Mouse (Mus musculus) CH12.LX (cell line): ENCODE results near the gene Arl8a. TPM values are rescaled to one million over a fixed set of nuclear protein-coding genes. Genes with fewer than 3 reads are reported as not detected.

Source experiments
- DNase-seq: peaks from one replicate; pipeline ENCODE4 v3.0.0-alpha.2; 2013; ENCODE audit errors: extremely low read depth
- H3K27ac ChIP-seq: 2 replicates; pipeline ENCODE4 v1.5.1; 2012; ENCODE audit warnings: low read depth, mild to moderate bottlenecking, control low read depth, moderate library complexity; ENCODE audit not compliant: insufficient read depth
- H3K27me3 ChIP-seq: replicated peaks from 2 replicates; pipeline ENCODE3; 2012; ENCODE audit warnings: inconsistent platforms
- H3K36me3 ChIP-seq, 2 experiments: replicated peaks in 1 of 2; 2 replicates each; pipeline versions ENCODE3 to v1.6.1; 2012; ENCODE audit warnings: inconsistent platforms in 1 of 2, low read length in 1 of 2, mild to moderate bottlenecking in 1 of 2, mixed read lengths in 1 of 2, moderate library complexity in 1 of 2; ENCODE audit not compliant: control insufficient read depth in 1 of 2, insufficient read depth in 1 of 2
- H3K4me1 ChIP-seq, 2 experiments: 2 replicates each; pipeline ENCODE4 v1.6.1; 2012; ENCODE audit warnings: inconsistent platforms in 1 of 2, moderate library complexity in 1 of 2; ENCODE audit not compliant: insufficient read depth in 2 of 2, control insufficient read depth in 1 of 2
- H3K4me2 ChIP-seq: 2 replicates; pipeline ENCODE4 v1.6.1; 2012; ENCODE audit warnings: low read depth, mild to moderate bottlenecking, control low read depth; ENCODE audit not compliant: poor library complexity, insufficient read depth, severe bottlenecking
- H3K4me3 ChIP-seq, 3 experiments: fragments of 150-350 bp in 1 of 3; sonication (generic) in 1 of 3; replicated peaks in 1 of 3; 2 replicates each; pipeline versions ENCODE3 to v1.5.1; 2011 to 2012; ENCODE audit warnings: low read depth in 2 of 3, low read length in 2 of 3, mild to moderate bottlenecking in 2 of 3, moderate library complexity in 2 of 3, control low read depth in 1 of 3, improper control_type of control experiment in 1 of 3, inconsistent platforms in 1 of 3, mixed read lengths in 1 of 3; ENCODE audit not compliant: poor library complexity in 1 of 3
- H3K79me2 ChIP-seq: replicated peaks from 2 replicates; pipeline ENCODE4 v1.6.1; 2012; ENCODE audit warnings: mild to moderate bottlenecking, moderate library complexity; ENCODE audit not compliant: control insufficient read depth, poor library complexity, insufficient read depth, severe bottlenecking; ENCODE audit errors: extremely low read depth
- H3K9ac ChIP-seq: 2 replicates; pipeline ENCODE4 v1.6.1; 2012; ENCODE audit warnings: low read depth, mild to moderate bottlenecking, control low read depth, moderate library complexity; ENCODE audit not compliant: insufficient read depth
- H3K9me3 ChIP-seq: replicated peaks from 2 replicates; pipeline ENCODE3; 2012; ENCODE audit warnings: low read length, inconsistent platforms, mixed read lengths
- BHLHE40 ChIP-seq: IDR thresholded peaks from 2 replicates; pipeline ENCODE4 v1.6.1; 2011; ENCODE audit warnings: mild to moderate bottlenecking, low read depth, low read length, improper control_type of control experiment
- GABPA ChIP-seq: IDR thresholded peaks from 2 replicates; pipeline ENCODE4 v1.6.1; 2012; ENCODE audit warnings: low read depth, low read length, improper control_type of control experiment, inconsistent platforms; ENCODE audit not compliant: insufficient replicate concordance
- HCFC1 ChIP-seq: IDR thresholded peaks from 2 replicates; pipeline ENCODE4 v1.6.1; 2012; ENCODE audit warnings: low read depth, mild to moderate bottlenecking, inconsistent platforms, low read length, improper control_type of control experiment
- MAZ ChIP-seq: IDR thresholded peaks from 2 replicates; pipeline ENCODE4 v1.6.1; 2012; ENCODE audit warnings: low read depth, mild to moderate bottlenecking, inconsistent platforms, low read length, improper control_type of control experiment, moderate library complexity
- MEF2A ChIP-seq: IDR thresholded peaks from 2 replicates; pipeline ENCODE4 v1.6.1; 2014; ENCODE audit warnings: low read depth, mild to moderate bottlenecking, inconsistent platforms, low read length, improper control_type of control experiment, borderline replicate concordance
- MYC ChIP-seq: IDR thresholded peaks from 2 replicates; pipeline ENCODE4 v1.6.1; 2011; ENCODE audit warnings: low read depth, mild to moderate bottlenecking, improper control_type of control experiment, low read length
- NELFE ChIP-seq: IDR thresholded peaks from 2 replicates; pipeline ENCODE4 v1.6.1; 2011; ENCODE audit warnings: low read depth, low read length, improper control_type of control experiment
- POLR2A ChIP-seq: IDR thresholded peaks from 2 replicates; pipeline ENCODE4 v1.6.1; 2011; ENCODE audit warnings: low read depth, mild to moderate bottlenecking, improper control_type of control experiment, low read length
- RAD21 ChIP-seq: IDR thresholded peaks from 2 replicates; pipeline ENCODE4 v1.6.1; 2011; ENCODE audit warnings: low read depth, mild to moderate bottlenecking, low read length, improper control_type of control experiment, moderate library complexity
- SIN3A ChIP-seq: IDR thresholded peaks from 2 replicates; pipeline ENCODE4 v1.6.1; 2012; ENCODE audit warnings: low read length, improper control_type of control experiment, inconsistent platforms
- UBTF ChIP-seq: IDR thresholded peaks from 2 replicates; pipeline ENCODE4 v1.6.1; 2012; ENCODE audit warnings: low read depth, mild to moderate bottlenecking, inconsistent platforms, low read length, improper control_type of control experiment, moderate library complexity
- ZMIZ1 ChIP-seq: IDR thresholded peaks from 2 replicates; pipeline ENCODE4 v1.6.1; 2012; ENCODE audit warnings: low read depth, mild to moderate bottlenecking, inconsistent platforms, low read length, improper control_type of control experiment
- dilution Hi-C: fragments of 300-500 bp; cut with MboI; formaldehyde crosslinking; loops from 2 replicates; pipeline ENCODE4 v1.14.3; 2020; ENCODE audit warnings: low sequenced_read_pairs; ENCODE audit not compliant: extremely low pct_unique_long_range_greater_than_20kb, extremely low pct_ligation_motif_present
- in situ Hi-C: fragments of 300-500 bp; cut with MboI; formaldehyde crosslinking; loops from 3 replicates; pipeline ENCODE4 v1.14.3; 2019; ENCODE audit warnings: low sequenced_read_pairs, low pct_ligation_motif_present, low pct_unique_long_range_greater_than_20kb, mixed read lengths
- polyA plus RNA-seq: library from polyadenylated mRNA; unstranded; fragments of >175 nt; gene quantifications from 2 replicates; pipeline ENCODE4 v1.2.1, GENCODE M21; 2012; ENCODE audit warnings: low read depth; ENCODE audit not compliant: insufficient read length
- total RNA-seq, 2 experiments: library from RNA; depleted of rRNA; stranded (reverse); fragments of 300-350 nt in 1 of 2; fragments of >200 nt in 1 of 2; gene quantifications; 2 replicates each; pipeline ENCODE4 v1.2.3; 2012 to 2014

The Arl8a gene
- total and polyA plus RNA-seq, 3 experiments = 4.2 to 52.7 (median 10.9) TPM

DNA sequence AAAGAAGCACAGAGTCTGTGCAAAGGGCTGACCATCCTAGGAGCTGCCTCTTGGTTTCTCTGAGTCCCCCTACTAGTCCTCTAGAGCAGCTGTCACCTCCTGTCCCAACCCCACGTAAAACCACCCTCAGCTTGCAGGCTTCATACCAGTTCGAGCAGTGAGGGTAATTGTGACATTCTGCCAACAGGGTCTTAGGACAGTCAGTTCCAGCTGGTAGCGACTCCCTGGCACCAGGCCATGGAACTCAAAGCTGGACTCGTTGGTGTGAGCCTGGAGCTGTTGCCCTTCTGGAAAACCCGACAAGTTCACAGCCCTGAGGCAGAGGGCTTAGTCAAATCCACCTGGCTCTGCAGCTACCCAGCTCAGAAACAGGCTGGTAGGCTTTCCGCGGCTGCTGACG, 20.6 kb upstream of the Arl8a start:
- in situ Hi-C loops = no loop called here
- H3K9me3 ChIP-seq = no peaks in the 10 kb centered on the region
- H3K27me3 ChIP-seq = no peaks in the 10 kb centered on the region
- no peak overlapping the region for H3K4me2 ChIP-seq
- H3K27ac ChIP-seq = no peak overlapping the region
- DNase-seq = no peak
- H3K4me3 ChIP-seq = no peak overlapping the region
- peaks cover 12 to 49% of the 10 kb centered on the region in 2 experiments for H3K4me1 ChIP-seq
- TF ChIP-seq RAD21 (no peak), POLR2A (no peak), MYC (no peak), MEF2A (no peak), UBTF (no peak)
- TF ChIP-seq, all 38 proteins: peak for 0
- Histone ChIP-seq H3K36me3 (peaks cover 33 to 63% of the 10 kb centered on the region in 2 experiments), H3K79me2 (no peaks in the 10 kb centered on the region), H3K9ac (no peak overlapping the region)
- dilution Hi-C loops = no loop called here

DNA sequence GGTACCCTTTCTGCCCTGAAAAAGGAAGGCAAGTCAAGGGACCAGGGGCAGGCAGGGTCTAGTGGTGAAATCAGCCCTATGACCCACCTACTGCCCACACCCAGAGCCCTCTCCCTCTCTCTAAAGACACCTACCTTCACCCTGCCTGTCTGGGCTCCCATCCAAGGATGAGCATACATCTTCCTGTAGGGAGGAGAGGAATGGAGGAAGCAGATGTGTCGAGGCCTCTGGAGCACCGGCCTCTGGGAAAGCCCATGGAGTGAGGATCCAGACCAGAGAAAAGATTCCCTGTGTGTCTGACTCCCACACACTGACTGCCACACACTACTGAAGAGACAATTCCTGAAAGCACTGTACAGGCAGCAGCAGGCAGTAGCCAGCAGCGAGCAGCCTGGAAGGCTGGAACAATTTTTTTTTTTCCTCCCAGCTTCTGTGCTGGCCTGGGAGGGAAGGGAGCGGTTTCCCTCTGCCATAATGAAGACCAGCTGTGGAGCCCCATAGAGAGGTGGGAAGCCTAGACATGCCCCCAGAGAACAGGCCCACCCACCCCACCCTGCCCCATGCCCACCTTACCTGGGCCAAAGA, 20.1 kb upstream of the Arl8a start:
- H3K9me3 ChIP-seq = no peaks in the 10 kb centered on the region
- no peak overlapping the region for H3K4me2 ChIP-seq
- no peak overlapping the region for H3K9ac ChIP-seq
- H3K36me3 ChIP-seq = peaks cover 28 to 58% of the 10 kb centered on the region in 2 experiments
- no peak for TF ChIP-seq BHLHE40
- H3K79me2 ChIP-seq = no peaks in the 10 kb centered on the region
- in situ Hi-C loops (no loop called here), dilution Hi-C loops (no loop called here)
- H3K27me3 ChIP-seq = no peaks in the 10 kb centered on the region
- H3K4me1 ChIP-seq = peaks cover 13 to 48% of the 10 kb centered on the region in 2 experiments
- DNase-seq = no peak
- no peak overlapping the region for H3K4me3 ChIP-seq
- no peak overlapping the region for H3K27ac ChIP-seq

DNA sequence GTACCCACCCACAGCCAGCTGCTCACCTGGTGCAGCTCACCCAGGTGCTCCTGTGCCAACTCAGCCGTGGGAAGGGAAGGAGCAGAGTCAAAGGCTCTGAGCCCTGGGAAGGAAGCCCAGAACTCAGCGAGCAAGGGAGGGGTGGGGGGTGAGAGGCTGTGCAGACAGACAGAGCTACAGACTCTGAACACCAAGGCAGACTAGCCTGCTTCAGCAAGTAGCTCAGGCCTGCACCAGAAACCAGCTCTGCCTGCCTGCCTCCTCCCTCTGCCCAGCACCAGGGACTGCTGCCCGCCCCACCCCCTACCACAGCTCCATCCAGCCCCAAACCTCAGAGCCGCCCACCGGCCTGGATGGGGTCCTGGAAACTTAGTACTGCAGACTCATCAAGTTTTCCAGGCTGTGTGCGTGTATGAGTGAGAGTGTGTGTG, 18.6 kb upstream of the Arl8a start:
- dilution Hi-C loops (no loop called here), in situ Hi-C loops (no loop called here)
- peaks cover 15 to 47% of the 10 kb centered on the region in 2 experiments for H3K4me1 ChIP-seq
- H3K79me2 ChIP-seq = no peaks in the 10 kb centered on the region
- H3K36me3 ChIP-seq = peaks cover 22 to 45% of the 10 kb centered on the region in 2 experiments
- no peak overlapping the region for H3K4me2 ChIP-seq
- no peaks in the 10 kb centered on the region for H3K9me3 ChIP-seq
- H3K4me3 ChIP-seq = no peak overlapping the region
- H3K9ac ChIP-seq = no peak overlapping the region
- no peaks in the 10 kb centered on the region for H3K27me3 ChIP-seq
- H3K27ac ChIP-seq = no peak overlapping the region
- TF ChIP-seq MAZ = no peak
- TF ChIP-seq NELFE = no peak
- no peak for TF ChIP-seq GABPA
- no peak for TF ChIP-seq ZMIZ1
- TF ChIP-seq HCFC1 = no peak
- no peak for TF ChIP-seq SIN3A
- TF ChIP-seq, all 38 proteins: peak for 0
- DNase-seq = no peak
